Mouse (Mus musculus): ENCODE measurements around the gene Naaladl1.

Gene Naaladl1

GRCm38 (mm10) chr19:6084478-6085248 is 20.9 kb upstream of the Naaladl1 start, which contains the start of the genes Zfpl1 and Cdca5:
Zfpl1 (minus strand) TSS chr19:6084956.
Cdca5 (plus strand) TSS chr19:6084983.
- DNase-seq (ENCODE audit: low spot score) = peak; percentile 94

GRCm38 (mm10) chr19:6085417-6085879 is 20.1 kb upstream of the Naaladl1 start:
- peak; percentile 67 for DNase-seq (ENCODE audit: low spot score)

- DNase-seq (ENCODE audit: low spot score) = no peak
Observed at GRCm38 (mm10) chr19:6088841-6089240, 16.7 kb upstream of the Naaladl1 start.

- no peak for DNase-seq (ENCODE audit: low spot score)
Observed at GRCm38 (mm10) chr19:6094119-6094518, 11.5 kb upstream of the Naaladl1 start, which contains the start of gene AC131692.1. AC131692.1 (plus strand) TSS chr19:6094419.

- DNase-seq (ENCODE audit: low spot score) = no peak
Observed at GRCm38 (mm10) chr19:6097847-6098246, 7.7 kb upstream of the Naaladl1 start.

- DNase-seq (ENCODE audit: low spot score) = no peak
Observed at GRCm38 (mm10) chr19:6101186-6101585, 4.4 kb upstream of the Naaladl1 start.

- peak; percentile 76 for DNase-seq (ENCODE audit: low spot score)
Observed at GRCm38 (mm10) chr19:6102169-6102853, 3.3 kb upstream of the Naaladl1 start.

GRCm38 (mm10) chr19:6104476-6104875 is 1.1 kb upstream of the Naaladl1 start:
- no peak for DNase-seq (ENCODE audit: low spot score)

- no peak for DNase-seq (ENCODE audit: low spot score)
Observed at GRCm38 (mm10) chr19:6113116-6113515, 7.5 kb downstream of the Naaladl1 start.

GRCm38 (mm10) chr19:6116113-6116850 is 10.7 kb downstream of the Naaladl1 start:
- DNase-seq (ENCODE audit: low spot score) = no peak

- no peak for DNase-seq (ENCODE audit: low spot score)
Observed at GRCm38 (mm10) chr19:6117346-6117985, 11.9 kb downstream of the Naaladl1 start.

GRCm38 (mm10) chr19:6117986-6118676 is 12.5 kb downstream of the Naaladl1 start, which contains the start of gene Sac3d1:
Sac3d1 (minus strand) TSS chr19:6118650.
- DNase-seq (ENCODE audit: low spot score) = peak; percentile 82

- no peak for DNase-seq (ENCODE audit: low spot score)
Observed at GRCm38 (mm10) chr19:6118677-6119185, 13.1 kb downstream of the Naaladl1 start.

- no peak for DNase-seq (ENCODE audit: low spot score)
Observed at GRCm38 (mm10) chr19:6121761-6122160, 16.2 kb downstream of the Naaladl1 start.

GRCm38 (mm10) chr19:6123330-6123729 is 17.7 kb downstream of the Naaladl1 start:
- no peak for DNase-seq (ENCODE audit: low spot score)

GRCm38 (mm10) chr19:6124898-6125297 is 19.3 kb downstream of the Naaladl1 start:
- DNase-seq (ENCODE audit: low spot score) = no peak

GRCm38 (mm10) chr19:6126289-6126688 is 20.7 kb downstream of the Naaladl1 start:
- DNase-seq (ENCODE audit: low spot score) = peak; percentile 72

GRCm38 (mm10) chr19:6126789-6127580 is 21.4 kb downstream of the Naaladl1 start:
- DNase-seq (ENCODE audit: low spot score) = no peak

- DNase-seq (ENCODE audit: low spot score) = peak; percentile 93
Observed at GRCm38 (mm10) chr19:6127760-6128341, 22.3 kb downstream of the Naaladl1 start, which contains the start of gene Snx15. Snx15 (minus strand) TSS chr19:6128304.
